Mouse (Mus musculus) right cerebral cortex, postnatal 4 days (tissue): Measurements from ENCODE around the gene Tbc1d5.

Experiments
- DNase-seq: peaks from one replicate; pipeline ENCODE4 v3.0.0-alpha.2; 2022

The Tbc1d5 gene

DNA sequence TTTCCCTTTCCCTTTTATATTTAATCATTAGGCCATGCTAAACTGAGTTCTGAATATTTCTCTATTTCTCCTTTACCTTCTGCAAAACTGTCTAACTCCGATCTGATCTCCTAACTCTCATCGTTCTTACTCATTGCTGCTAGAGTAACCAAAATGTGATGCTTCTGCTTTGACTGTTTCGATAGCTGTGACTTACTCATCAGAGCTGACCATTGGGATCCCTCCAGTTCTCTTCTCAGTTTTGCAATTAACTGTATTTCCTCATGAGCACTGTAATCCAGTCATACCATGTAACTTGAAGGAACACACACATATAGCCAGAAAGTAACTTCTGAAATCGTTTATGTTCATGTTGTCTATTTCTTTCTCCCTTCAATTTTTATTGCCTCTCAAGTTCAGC lies 306.6 kb downstream of the Tbc1d5 start:
- DNase-seq, result no peak

DNA sequence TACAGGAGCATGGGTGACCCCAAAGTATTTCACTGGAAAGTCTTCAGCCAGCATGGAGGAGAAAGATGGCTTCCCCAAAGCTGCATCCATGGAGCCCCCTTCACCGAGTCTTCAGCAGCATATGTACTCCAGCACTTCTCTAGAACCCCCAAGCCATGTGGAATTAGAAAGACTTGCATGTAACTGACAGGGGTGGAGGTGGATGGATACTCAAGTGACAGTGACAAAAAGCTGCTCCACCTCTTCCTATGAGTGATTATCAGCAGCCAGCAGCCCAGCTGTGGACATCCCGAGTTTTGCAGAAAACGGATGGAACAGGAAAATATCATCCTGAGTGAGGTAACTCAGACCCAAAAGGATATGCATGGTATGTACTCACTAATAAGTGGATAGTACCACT lies 311.9 kb downstream of the Tbc1d5 start:
- DNase-seq, result no peak

DNA sequence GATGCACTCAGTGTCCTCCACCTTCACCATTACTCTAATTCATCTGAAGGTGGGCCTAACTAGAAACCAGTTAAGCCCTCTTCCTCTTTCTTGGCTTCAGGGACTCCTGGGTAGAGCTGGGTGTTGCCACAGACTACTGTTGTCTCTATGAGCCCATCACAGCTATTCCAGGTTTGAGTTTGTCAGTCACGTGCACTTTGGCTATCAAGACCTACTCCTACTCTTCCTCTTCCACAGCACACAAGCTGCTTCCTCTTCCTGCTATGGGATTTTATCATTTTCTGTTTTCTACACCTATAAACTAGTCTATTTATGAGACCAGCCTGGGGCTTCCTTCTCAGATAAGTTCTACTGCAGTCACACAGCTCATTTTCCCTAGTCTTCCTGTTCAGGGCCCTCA lies 314.4 kb downstream of the Tbc1d5 start:
- no peak for DNase-seq

DNA sequence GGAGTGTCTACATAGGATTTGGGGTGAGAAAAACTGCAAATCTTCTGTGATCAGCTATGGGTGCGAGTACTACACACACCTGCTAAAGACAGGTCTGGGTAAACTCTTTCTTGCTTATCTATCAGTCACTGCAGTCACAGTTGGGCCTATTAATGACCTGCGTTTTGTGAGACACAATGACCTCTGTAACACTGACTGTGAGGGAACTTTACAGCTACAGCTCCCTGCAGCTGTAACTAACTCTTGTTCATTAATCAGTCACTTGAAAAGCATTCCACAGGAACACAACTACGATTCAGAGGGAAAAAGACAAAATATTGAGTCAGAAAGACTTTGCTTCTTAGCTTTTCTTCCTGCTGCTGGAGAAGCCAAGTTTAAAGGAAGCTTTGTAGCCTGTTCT lies 325.9 kb downstream of the Tbc1d5 start:
- DNase-seq, result no peak

DNA sequence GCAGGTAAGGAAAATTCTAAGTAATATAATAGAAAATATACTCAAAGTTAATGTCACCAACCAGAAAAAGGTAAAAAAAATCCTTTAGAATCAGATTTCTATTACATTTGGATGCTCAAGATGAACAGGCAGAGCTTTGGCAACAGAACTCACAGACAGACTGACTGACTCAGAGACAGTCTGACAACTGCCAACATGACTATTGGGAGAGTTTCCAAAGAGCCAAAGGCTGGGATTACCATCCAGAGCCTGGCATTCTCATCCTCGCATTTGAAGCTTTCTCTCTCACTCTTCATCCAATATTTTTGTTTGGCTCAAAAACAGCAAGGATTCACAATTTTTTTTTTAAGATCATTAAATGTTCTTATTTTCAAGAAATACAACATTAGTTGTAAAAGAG lies 327.8 kb downstream of the Tbc1d5 start:
- DNase-seq, result no peak

DNA sequence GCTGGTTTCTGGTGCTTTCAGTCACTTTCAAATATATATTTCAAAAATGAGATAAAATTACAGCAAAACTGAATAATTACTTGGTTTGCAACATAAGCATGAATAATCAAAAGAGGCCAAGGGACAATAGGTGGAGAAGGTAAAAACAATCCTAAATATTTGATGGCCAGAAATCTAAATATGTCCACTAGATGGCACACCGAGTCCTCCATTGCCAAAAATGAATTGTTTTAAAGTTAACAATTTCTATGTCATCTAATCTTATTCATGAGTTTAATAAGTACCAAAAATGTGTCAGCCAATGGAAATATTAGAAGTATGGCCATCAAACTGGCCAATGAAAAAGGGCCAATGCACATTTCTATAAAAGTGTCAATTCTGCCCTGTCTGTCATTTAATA lies 365.1 kb downstream of the Tbc1d5 start:
- DNase-seq, result no peak

DNA sequence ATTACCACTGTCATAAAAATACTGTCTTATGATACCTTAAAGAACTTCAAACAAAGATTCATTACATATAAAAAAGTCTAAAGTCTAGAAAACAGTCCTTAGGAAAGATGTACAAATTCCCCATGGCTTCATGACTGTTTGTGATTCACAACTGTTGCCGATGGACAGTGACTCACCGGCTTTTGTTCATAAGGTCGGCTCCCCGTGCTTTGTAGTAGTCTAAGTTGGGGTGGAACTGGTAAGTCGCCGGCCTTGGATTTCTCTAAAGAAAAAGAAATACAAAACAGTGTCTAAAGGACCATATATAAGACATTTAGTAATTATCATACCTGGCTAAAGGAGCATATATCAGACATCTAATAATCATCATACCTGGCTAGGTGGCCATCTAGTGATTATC lies 365.6 kb downstream of the Tbc1d5 start:
- DNase-seq, result no peak

DNA sequence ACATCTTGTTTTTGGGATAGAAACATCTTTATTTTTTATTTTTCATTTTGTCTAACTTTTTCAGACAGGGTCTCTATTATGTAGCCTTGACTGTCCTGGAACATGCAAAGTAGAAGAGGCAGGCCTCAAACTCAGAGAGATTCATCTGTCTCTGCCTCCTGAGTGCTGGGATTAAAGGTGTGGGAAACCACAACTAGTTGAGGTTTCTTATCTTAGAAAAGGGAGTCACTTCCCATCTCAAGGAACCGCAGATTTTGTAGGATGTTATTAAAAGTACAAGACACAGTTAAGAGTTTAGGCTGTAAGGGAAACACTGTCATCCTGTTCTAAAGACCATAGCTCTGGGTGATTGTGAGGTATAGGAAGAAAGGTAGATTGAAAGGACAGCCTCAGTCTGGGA lies 373.5 kb downstream of the Tbc1d5 start:
- no peak for DNase-seq

DNA sequence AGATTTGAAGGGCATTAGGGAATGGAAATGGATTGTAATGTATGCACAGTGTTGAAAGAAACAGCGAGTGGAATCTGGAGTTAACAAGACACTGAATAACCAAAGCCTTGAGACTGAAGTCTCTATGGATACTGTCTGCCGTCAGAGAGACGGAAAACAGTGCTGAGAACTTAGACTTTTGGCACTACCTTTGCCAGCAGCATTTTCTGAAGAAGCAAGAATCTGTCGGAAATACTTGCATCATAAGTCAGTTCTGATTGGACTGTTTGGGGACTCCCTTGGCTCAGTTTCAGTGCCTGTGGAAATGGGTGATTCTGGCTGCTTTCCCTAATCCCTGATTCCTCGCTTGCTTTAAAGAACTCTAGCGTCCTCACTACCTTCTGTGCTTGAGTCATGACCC lies 375.9 kb downstream of the Tbc1d5 start:
- DNase-seq, result no peak

DNA sequence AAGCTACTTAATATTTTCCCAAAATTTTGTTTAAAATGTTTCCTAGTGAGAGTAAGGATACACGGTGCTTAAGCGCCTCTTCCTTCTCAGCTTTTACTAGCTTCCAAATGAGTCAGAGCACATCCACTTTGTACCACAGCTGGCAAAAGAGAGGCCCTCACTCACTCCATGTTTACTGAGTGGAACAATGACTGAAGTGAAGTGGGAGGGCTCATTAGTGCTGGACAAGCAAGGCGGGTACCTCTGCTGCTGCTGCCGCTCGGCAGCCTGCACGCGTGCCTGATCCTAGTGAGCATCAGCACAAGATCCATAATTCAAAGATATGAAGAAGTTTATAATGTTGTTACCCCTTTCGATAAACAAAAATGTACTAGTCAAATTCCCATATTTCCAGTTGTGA lies 376.8 kb downstream of the Tbc1d5 start:
- no peak for DNase-seq

DNA sequence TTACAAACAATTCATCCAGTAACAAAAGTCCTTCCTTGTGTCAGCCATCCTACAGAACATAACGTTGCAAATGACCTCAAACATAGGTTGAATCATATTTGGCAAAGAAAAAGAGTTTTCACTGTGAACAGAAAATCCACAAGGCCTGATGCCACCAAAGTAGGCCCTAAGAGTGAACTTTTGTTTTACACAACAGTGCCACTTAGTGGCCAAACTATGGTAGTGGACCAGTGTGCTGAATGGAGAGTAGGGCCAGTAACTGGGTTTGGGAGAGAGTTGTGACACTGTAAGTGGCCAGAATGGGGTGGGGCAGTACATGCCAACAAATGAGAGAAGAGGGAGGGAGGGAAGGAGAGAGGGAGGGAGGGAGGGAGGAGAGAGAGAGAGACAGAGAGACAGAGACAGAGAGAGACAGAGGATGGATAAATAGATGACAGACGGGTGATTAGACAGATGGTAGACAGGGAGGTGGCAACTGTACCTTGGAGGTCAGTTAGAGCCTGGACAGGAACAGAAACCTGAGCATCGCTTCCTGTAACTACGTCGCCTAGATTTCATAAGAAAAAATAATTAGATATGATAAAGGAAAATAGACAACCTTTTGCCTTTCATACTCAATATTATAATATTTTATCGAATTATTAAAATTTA lies 383.6 kb downstream of the Tbc1d5 start:
- DNase-seq, result peak; percentile 12

DNA sequence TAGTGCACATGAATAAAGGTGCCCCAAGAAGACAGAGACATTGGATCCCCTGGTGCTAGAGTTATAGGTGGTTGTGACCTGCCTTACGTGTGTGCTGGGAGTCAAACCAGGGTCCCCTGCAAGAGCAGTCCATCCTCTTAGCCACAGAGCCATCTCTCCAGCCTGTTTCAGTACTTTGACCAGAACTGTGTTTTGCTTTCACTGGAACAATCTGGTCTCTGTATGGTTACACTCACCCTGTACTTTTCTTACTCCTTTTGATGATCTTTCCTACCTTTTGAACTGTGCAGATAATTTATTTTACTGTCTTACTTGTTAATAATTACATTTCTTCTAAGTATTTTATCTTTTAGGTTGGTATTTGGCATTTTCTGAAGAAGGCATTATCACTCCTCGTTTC lies 387.5 kb downstream of the Tbc1d5 start:
- no peak for DNase-seq

DNA sequence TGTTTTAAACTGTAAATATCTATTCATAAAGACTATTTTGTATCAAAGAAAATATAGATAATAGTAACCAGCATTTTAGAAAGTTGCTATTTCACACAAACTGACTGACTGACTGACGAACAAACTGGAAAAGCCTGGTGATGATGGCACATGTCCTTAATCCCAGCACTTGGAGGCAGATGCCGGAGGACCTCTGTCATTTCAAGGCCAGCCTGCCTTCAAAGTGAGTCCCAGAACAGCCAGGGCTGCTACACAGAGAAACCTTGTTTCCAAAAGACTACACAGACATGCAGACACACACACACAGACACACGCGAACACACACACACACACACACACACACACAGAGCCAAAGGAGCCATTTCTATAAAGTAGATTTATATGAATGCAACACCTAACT lies 390.3 kb downstream of the Tbc1d5 start:
- DNase-seq, result no peak

DNA sequence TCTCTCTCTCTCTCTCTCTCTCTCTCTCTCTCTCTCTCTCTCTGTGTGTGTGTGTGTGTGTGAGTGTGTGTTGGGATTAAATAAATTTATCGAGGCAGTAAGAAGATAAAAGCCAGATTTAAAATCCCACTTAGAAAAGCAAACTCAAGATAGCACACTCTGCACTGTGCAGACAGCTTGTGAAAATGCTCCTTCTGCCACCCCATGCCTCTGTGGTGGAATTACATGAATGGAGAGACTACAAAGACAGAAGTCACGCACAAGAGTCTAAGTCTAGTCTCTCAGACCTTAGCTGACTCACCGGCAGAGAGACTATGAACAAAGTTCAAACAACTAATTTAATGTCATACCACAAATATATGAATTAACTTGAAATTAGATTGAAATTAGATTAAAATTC lies 403.9 kb downstream of the Tbc1d5 start:
- peak; percentile 20 for DNase-seq

DNA sequence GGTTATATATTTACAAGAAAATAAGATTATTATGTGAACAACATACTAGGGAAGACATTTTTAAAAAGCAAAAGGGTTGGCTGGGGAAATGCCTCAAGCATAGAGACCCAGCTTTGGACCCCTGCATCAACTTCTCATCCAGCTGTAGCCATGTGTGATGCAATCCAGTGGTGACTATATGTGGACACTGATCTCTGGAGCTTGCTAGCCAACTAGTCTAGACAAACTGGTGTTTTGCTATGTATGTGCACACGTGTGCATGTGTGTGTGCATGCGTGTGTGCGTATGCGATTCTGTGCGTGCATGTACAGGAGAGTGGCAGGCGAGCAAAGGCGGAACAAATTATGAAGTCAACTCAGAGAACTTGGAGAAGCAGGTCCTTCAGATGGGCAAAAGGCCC lies 414.8 kb downstream of the Tbc1d5 start:
- no peak for DNase-seq

DNA sequence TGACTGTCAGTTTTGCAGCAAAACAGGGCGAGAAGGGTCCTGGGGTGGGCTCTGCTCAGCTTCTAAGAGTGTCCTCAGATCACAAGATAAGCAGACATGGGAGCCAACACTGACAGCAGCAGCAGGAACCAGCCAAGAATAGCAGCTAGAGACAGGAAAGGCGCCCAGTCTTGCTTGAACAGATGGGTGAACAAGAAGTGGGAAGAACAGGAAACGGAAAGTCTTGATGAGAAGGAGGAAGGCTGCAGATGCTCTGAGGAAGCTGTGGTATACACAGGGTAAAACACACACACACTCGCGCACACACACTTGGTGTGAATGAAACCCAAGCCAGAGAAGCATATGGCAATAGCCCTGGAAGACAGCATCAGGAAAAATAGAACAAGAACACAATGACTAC lies 415.7 kb downstream of the Tbc1d5 start:
- peak; percentile 49 for DNase-seq

DNA sequence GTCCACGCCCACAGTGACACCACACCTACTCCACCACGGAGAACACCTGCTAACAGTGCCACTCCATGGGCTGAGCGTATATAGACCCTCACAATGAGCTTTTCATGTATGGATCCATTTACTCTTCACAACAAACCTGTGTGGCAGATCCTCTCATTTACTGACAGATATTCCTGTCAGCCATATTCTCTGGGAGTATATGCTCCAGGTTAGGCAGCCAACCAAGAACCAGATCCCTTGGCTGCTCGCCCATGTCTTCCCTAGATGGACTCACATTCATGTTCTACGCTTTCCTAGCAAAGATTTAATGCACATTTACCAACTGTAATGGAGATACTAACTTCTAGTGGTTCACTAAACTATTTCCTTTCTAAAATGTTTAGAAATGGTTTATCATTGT lies 416.9 kb downstream of the Tbc1d5 start:
- DNase-seq, result peak; percentile 34

DNA sequence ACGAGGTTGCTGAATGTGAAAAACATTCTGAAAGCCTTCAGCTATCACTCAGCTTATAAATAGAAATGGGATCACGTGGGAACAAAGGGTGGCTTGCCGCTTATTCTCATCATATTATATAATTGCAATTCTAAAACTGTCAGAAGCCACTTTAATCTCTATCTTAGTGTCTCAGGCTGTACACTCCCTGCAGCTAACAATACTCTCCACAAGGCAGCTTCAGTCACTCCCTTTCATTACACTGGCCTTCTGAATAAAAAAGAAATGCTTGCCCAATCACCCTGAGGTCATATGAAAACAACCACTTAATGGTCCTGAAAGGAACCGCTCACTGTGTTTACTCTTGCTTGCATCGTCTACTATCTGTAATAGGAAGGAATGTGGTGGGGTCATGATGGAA lies 418.1 kb downstream of the Tbc1d5 start:
- DNase-seq, result no peak

DNA sequence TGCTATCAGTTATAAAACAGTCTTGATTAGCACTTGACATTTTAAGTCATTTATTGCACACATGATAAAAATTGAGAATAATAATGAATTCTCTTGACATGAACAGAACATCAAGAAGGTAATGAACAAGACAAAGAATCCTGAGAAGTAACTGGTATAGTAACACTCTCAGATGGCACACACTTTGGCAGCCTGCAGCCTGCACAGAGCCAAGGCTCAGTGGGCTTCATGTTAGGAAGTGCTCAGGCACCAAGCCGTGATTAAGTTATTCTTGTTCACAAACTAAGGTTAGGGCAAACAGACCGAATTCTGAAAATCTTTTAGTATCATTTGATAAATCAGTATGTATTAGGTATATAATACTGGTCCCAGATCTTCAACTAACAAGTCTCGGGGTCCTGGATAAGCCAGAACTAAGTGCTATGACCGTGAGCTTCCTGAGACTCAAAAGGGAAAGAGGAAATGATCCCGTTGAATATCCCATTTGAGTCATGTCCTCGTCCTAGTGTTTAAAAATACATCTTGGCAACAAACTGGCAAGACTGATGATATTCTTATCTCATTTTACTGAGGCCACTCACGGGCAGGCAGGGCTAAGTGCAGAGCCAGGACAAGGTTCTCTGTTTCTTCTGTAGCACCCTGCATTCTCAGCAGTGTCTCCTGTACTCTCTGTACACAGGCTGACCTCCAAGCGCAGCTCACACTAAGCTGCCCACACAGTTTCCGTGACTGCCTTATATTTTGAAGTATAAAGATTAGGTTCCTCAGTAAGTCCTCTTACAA lies 425.6 kb downstream of the Tbc1d5 start:
- DNase-seq, result no peak

DNA sequence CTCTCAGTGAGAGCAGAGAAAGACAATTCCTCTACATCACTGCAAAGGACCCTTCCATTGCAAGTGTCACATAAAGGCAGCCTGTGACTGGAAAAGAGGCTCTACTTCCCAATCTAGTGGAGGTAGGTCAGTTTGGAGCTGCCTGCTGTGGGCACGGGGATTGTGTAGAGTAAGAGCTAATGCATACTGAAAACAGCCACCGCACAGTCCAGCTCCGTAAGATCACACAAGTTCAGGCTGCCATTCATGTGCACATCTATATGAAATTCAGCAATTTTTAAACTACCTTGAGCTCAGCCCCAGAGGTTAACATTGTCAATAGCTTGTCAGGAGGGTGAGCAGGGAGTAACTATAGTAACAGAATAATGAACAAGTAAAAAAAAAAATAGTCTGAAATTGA lies 426.4 kb downstream of the Tbc1d5 start:
- DNase-seq, result no peak

DNA sequence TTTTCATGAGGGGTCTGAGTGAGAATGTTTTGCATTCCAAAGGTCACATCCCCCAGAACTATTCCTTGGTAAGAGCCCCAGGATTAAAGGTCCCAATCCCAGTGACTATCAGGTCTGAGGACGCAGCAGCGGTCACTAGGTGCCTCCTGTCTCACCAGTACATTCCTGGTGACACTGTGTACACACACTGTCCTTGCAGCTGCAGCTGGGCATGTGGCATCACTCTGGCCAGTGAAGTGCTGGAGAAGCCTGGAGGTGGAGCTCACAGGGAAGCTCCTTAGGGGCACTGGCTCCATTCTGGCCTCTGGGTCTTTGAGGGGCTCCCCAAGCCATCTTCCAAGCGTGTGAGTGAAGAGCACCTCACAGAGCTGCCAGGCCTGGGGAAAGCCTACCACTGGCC lies 427.2 kb downstream of the Tbc1d5 start:
- no peak for DNase-seq

DNA sequence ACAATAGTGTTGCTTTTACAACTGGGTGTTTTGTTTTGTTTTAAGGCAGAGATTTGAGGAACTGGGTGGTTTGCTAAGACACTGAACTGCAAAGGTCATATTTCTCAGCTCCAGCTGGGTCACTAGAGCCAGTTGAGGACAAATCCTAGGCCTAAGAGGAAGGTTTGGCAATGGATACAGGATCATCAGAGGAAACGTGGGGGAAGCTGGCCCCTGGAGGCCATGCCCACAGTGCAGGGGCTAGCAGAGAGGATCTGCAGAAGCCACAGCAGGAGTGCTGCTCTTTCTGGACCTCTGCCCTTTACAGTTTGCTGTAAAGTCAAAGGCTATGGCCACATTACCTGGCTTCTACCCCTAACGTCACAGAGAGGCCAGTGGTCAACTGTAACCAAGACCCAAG lies 428.3 kb downstream of the Tbc1d5 start:
- no peak for DNase-seq

DNA sequence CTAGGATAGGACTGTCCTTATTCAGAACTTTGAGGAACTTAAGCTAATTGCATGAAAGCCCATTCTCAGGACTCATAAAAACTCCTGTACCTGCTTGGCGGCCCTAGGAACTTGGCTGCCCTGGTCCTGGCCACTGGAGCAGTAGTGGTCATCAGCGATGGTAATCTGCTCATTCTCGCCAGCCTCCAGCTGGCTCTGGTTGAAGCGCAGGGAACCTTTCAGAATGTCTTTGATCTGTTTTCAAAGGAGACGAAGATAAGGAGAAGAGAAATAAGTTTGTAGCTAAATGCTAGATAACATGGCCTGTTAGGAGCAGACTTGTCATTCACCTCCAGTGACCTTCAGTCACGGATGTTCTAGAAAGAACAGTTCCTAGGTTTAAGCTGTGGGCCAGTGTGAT lies 437.8 kb downstream of the Tbc1d5 start:
- no peak for DNase-seq

DNA sequence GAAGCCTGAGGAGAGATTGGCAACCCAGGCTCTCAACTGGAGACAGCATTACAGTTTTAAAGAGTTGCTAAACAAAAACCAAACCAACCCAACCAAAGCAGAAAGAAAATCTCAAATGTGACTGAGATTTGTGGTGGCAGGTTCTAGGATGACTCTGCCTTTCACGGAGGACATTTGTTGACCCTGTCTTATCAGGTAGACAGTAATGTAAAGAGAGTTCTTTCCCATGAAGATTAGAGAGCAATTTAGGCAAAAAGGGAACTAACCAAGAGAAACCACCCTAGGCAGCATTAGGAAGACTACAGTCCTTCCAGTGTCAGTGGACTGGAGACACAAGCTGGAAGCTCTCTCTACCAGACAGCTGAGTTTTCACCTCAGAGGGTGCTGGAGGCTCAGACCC lies 438.3 kb downstream of the Tbc1d5 start:
- DNase-seq, result no peak

DNA sequence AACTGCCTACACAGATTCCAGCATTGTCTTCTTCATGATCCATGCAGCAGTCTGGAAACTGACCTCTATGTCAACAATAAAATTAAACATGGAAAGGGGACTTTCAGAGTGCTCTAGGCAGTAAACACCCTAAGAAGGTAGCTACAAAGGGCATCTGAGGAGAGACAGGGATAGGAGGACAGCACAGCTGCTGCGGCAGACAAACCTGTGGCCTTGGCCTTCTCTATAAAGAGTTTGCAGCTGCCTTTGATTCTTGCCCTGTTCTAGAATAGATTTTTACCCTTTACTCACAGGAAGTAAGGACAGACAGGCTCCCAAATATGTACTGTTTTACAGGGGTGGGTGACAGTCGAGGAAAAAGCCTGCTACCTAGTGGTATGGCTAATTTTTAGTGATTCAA lies 440.7 kb downstream of the Tbc1d5 start:
- DNase-seq, result no peak
